Mouse (Mus musculus) right cerebral cortex, postnatal 25 days (tissue): ENCODE data around the gene Tnfsf11.

Experiments
- DNase-seq: peaks from one replicate; pipeline ENCODE4 v3.0.0; 2022

Tnfsf11 gene

DNA sequence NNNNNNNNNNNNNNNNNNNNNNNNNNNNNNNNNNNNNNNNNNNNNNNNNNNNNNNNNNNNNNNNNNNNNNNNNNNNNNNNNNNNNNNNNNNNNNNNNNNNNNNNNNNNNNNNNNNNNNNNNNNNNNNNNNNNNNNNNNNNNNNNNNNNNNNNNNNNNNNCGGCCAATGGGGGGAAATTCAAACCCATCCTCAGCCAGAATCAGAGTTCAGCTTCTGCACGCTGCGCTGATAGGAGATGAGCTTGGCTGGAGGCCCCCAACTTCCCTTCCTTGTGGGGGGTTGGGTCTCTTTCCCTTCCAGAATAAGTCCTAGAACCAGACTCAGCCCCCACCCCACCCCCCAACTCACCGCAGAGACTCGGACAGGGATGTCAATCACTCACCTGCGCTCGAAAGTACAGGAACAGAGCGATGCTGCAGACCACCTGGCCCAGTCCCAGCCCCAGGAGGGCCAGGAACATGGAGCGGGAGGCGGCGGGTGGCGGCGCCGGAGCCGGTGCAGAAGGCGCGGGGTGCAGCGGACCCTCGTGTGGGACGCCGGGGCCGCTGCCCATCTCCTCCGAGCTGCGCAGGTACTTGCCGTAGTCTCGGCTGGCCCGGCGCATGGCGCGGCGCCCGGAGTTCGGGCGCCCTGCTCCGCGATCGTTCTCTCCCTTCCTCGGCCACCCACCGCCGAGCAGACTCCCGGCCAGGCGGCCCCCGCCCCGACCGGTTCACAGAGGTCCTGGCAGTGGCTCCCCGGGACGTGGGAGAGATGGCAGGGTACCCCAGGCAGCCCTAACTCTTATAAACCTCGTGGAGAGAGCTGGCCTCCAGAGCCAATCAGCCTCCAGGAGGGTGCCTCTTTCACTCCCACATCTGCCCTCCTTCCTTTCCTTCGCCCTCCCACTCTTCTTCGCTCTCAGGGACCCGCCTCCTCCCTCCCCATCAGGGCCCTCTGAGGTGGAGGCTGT is at the start of gene Tnfsf11:
TSS of gene Tnfsf11 (minus strand) at position 758 of the 952 bp plus-strand sequence.
- no peak for DNase-seq

- DNase-seq: no peak
These were observed 48.9 kb upstream of the Tnfsf11 start for GRCm38 (mm10) chr14:78356764-78357163.

DNA sequence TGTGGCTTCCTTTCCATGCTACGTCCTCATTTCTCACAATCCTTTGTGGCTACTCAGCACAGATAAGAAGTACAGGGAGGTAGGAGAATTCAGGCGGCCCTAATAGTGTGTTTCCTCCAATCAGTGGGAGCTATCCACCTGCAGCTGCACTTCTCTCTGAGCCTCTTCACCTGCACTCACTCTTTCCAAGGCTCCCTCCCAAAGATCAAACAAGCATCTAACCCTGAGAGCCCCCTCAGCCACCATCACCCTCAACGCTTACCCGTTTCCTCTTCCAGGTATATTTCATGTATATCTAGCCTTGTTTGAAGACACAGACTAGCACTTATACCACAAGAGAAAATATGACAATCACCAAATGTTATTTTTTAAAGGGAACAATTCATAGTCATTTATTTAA is 47.5 kb upstream of the Tnfsf11 start:
- no peak for DNase-seq

GRCm38 (mm10) chr14:78352865-78353264 is 45.0 kb upstream of the Tnfsf11 start:
- DNase-seq: no peak

GRCm38 (mm10) chr14:78351544-78351943 is 43.7 kb upstream of the Tnfsf11 start:
- DNase-seq: no peak

DNA sequence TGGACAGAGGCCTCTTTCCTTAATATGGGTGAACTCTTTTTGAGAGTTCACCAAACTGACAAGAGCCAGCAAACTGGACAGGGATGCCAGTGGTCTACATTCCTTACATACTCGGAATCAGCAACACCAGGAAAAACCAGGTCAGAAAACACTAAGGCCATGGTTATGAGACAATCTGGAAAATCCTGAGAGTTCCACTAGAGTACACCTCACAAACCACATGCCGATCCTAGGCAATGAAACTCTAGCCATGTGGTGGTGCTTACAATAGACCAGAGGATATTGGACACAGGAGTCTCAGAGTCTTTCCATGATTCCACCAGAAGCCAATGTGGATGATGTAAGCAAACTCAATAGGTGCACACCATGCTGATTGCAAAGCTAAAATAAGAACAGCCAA is 39.9 kb upstream of the Tnfsf11 start:
- no peak for DNase-seq

DNA sequence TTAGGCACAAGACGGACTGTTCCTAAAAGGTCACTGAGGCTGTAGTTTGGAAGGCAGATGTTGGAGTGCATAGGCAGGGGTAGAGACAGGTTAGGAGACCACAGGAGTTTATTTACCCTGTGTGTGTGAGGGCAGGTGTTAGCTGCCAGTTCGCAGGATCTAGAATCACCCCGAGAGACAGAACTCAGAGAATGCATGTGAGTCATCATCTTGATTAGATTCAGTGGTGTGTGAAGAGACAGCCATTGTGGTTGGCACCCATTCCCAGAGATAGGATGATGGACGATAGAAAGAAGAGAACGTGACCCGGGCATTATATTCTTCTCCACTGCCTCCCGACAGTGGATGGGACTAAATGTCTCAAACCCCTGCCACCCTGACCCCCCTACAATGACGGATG is 35.2 kb upstream of the Tnfsf11 start:
- DNase-seq: no peak

DNA sequence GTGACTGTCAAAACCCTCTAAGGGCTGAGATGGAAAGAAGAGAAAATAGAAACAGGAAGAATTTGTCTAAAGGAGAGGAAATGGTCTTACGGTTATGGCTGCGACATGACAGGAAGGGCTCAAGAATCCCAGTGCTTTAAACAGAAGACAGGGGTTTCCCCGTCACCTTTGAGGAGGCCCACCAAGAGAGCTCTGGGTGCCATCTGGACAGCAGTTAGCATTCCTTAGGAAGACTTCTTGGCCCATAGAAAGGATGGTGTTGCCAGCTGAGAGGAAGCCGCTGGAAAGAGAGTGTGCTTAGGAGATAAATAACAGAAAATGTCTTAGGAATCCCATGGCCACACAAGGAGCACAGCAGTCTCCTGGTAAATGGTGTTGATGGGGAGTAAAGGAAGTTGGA is 34.3 kb upstream of the Tnfsf11 start:
- DNase-seq: no peak

DNA sequence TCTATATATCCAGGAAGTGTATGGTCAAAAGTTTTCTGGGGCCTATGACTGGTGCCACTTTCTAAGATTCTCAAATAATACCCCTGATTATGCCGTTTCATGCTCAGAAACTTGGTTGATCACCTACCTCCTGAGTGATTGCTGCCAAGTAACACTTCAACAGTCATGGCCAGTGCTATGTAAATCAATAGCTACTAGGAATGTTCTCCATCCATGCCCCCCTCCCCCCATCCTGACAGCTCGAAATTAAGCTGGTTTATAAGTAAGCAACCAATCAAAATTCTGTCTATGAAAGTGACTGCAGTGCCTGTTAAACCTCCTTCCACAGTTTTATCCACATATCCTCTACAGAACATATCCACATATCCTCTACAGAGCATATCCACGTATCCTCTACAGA is 25.5 kb upstream of the Tnfsf11 start:
- no peak for DNase-seq

DNA sequence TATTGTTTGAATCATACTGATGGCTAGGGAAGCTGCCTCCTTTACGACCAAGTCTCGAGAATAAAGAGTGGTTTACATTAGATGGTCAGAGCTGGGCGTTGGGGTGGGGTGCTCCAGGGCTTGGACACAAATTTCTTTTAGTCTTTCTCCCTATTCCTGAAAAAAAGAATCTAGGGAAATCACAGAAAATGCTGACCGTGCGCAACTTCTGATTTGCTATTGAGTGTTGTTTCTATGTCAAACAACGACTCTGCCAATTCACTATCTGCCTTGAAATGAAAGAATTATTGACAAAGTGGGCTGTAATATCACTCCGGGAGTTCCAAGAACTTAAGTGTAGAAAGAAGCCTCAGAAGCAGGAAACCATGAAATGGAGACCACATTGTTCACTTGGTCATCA is 23.5 kb upstream of the Tnfsf11 start:
- DNase-seq: no peak

DNA sequence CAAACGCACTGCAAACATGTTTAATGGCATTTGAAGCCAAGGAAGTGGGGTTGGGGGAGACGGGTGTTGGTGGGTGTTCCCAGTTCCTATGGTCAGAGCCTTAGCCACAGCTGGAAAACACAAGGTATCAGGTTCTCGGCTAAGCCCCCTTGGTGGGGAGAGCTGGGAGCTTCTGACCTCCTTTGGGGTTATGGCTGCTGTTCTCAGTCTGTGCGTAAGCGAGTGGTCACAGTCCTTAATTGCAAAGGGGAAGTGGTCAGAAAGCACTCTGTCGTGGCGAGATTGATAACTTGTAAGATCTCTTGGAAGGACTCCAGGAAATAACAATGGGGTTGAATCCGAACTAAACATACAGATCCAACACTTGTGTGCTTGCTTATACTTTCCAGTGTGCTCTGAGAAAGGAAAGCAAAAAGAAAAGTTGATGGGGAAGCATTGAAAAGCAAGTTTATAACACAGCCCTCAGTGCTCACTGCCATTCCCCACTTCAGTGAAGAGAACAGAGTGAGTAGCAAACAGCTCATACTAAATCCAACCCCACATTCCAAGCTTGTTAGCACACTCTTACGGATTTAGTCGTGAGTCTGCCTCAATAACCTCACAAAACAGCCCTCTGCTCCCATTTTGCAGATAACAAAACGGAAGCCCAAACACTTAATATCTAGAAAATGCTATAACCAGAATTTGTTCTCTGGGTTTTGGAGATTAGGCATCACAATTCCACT is 22.9 kb upstream of the Tnfsf11 start:
- DNase-seq: no peak

DNA sequence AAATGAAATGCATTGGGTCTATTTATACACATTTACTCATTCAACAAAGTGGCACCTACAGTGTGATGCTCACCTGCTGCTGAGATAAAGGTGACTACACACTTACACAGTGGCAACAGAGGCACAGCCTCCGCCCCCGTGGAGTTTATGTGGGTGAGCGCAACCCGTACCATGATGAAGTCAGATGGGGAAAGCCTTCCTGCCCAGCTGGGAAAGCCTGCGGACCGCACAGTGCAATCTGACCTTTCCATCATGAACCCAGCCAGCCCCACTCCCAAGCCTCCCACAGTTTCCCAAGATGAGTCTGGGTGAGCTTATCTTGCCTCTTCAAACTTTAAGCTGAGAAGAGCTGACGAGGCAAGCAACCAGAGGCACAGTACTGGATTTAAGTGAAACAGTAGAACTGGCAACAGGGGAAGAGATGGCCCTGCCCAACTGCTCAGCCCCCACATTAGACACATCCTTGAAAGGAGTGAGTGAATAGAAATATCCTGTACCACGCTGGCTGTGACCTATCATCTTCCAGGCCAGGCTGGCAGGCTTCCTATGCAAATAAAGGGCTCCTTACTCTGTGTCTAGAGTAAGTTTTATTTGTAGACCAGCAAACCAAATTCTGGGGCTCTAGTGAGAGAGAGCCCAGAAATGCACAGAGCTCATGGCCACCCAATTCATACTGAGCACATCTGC is 22.1 kb upstream of the Tnfsf11 start:
- no peak for DNase-seq

GRCm38 (mm10) chr14:78323356-78323755 is 15.5 kb upstream of the Tnfsf11 start:
- no peak for DNase-seq

- no peak for DNase-seq
These were observed 15.1 kb upstream of the Tnfsf11 start for GRCm38 (mm10) chr14:78322916-78323315.

GRCm38 (mm10) chr14:78320248-78320647 is 12.4 kb upstream of the Tnfsf11 start:
- no peak for DNase-seq

DNA sequence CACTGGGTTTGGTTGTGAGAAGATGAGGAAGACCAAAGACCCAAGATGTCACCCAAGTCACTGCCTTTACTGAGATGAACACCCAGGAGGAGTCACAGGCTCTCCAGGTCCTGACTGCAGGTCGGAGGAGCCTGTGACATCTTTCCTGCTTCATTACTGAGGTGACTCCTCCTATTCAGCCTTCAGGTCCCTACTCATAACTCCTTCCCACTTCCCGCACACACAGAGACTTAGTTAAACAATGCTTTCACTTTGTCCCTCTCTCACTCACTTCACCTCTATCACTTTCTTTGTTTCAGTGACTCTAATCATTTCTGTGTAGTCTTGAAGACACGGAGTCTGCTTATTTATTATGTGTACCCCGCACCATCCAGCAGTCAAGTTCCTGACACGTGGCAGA is 11.7 kb upstream of the Tnfsf11 start:
- no peak for DNase-seq

GRCm38 (mm10) chr14:78319000-78319399 is 11.2 kb upstream of the Tnfsf11 start:
- DNase-seq: no peak

DNA sequence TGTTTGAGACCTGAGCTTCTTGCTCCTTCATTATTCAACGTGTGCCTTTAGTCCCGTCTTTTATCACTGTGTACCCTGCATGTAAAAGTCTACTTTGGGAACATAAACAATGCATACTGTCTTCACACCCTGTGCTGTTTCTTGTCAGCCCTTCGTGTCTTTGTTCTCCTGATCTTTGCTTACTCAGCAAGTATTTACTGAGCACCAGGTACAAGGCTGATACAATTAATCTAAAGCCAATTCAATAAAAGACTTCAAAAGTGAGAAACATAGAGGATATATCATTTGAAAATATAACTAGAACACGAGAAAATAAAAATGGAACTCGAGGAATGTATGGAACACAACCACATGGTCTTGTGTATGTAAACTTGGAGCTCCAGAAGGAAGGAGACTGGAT is 9.8 kb upstream of the Tnfsf11 start:
- no peak for DNase-seq

DNA sequence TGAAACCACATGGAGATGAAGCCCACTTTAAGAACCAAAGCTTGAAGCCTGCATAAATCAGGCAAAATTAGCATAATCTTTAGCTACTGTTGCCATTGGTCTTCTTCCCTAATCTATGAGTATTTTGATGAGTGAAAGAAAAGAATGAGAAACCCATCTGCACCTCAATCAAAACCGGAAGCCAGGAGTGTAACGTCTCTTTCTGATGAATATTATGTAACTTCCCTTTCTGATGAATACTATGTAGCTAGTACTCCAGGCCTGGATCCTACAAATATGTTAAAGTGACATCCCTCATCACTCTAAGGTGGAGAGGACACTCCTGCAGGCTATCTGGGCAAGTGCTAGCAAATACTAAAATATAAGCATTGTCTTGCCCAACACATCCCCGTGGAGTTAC is 6.9 kb downstream of the Tnfsf11 start:
- DNase-seq: no peak

- DNase-seq: no peak
These were observed 15.2 kb downstream of the Tnfsf11 start for GRCm38 (mm10) chr14:78292687-78293086.

- no peak for DNase-seq
These were observed 17.8 kb downstream of the Tnfsf11 start for GRCm38 (mm10) chr14:78289912-78290523.

GRCm38 (mm10) chr14:78288903-78289302 is 18.9 kb downstream of the Tnfsf11 start:
- no peak for DNase-seq
